20 mouse cellular contexts compared by ENCODE assay signal in genomic region chr16:78937755-78938154, GRCm38 (mm10). TPM values are rescaled to one million over a fixed set of nuclear protein-coding genes. Genes with fewer than 3 reads are reported as not detected.
A peak's percentile ranks its signal among the peaks of the same experiment; 100 is the strongest.
DNase-seq lines count a peak whose midpoint lies in the region; ATAC-seq lines count a peak whose summit lies in the region.
"Had no signal": no experiment of that assay in that cellular context is flagged by ENCODE, and none has a peak within 500 bp of the region (broad histone marks: within the 10 kb centered on the region; RNA-seq: fewer than 3 reads in every experiment).

No protein-coding gene starts in this region.

- H3K36me3 ChIP-seq in heart, embryonic 11.5 days (ENCODE audit: control insufficient read depth, insufficient read depth, low read length) = no peaks in the 10 kb centered on the region
- H3K36me3 ChIP-seq: embryonic facial prominence, embryonic 15.5 days; forebrain, embryonic 10.5 days; heart, embryonic 12.5 days; hindbrain, embryonic 15.5 days had no signal

- no peak overlapping the region for H3K27ac ChIP-seq in heart, embryonic 11.5 days (ENCODE audit: low read depth, low read length)
- H3K27ac ChIP-seq: embryonic facial prominence, embryonic 15.5 days; forebrain, embryonic 10.5 days; hindbrain, embryonic 15.5 days had no signal

- H3K9me3 ChIP-seq in heart, embryonic 11.5 days (replicated peaks; ENCODE audit: control insufficient read depth, low read length) = 0 out of 2 replicates have a peak, but pooled peaks cover 3% of the 10 kb centered on the region
- H3K9me3 ChIP-seq: embryonic facial prominence, embryonic 15.5 days; forebrain, embryonic 10.5 days; heart, embryonic 12.5 days had no signal

- no peak overlapping the region for H3K4me3 ChIP-seq in heart, embryonic 11.5 days (ENCODE audit: low read depth, low read length)
- H3K4me3 ChIP-seq: embryonic facial prominence, embryonic 15.5 days; erythroblast, embryonic 14.5 days; forebrain, embryonic 10.5 days; heart, embryonic 12.5 days; hindbrain, embryonic 15.5 days had no signal

- intact Hi-C loops in heart, postnatal 14 days (cut with DNase I) = no loop called here
- intact Hi-C loops in gastrocnemius, postnatal 14 days (cut with DNase I; ENCODE audit: low total_unique reads) = no loop called here

- ATAC-seq in heart, embryonic 11.5 days (replicated peaks; ENCODE audit: insufficient number of reproducible peaks, low FRiP score, low TSS enrichment) = no peak
- ATAC-seq: forebrain, embryonic 14.5 days; intestine, embryonic 16.5 days had no signal

- WGBS in heart, embryonic 11.5 days (ENCODE audit: insufficient replicate concordance) = 61% methylated on average over 8 of the region's 8 CpGs

- DNase-seq in heart, adult 11 months = peak; percentile 88
- DNase-seq in heart, postnatal 4 days = no peak
- peak; percentile 4 to 23 for DNase-seq in heart, postnatal 14 days
- peak; percentile 18 for DNase-seq in gastrocnemius, postnatal 14 days
- peak; percentile 8 for DNase-seq in gastrocnemius, postnatal 25 days
- no peak for DNase-seq in left cerebral cortex, adult 8-10 months (ENCODE audit: low spot score in 2 of 2)
- DNase-seq: adrenal gland, adult 2 months; adrenal gland, postnatal 25 days; cerebellum, adult 18-20 months; cerebellum, adult 9-11 months; cerebellum, postnatal 36 days; kidney, adult 2 months had no signal

- no peaks in the 10 kb centered on the region for H3K27me3 ChIP-seq in heart, embryonic 11.5 days (ENCODE audit: control insufficient read depth, insufficient read depth, low read length)
- H3K27me3 ChIP-seq: embryonic facial prominence, embryonic 15.5 days; heart, embryonic 12.5 days; hindbrain, embryonic 15.5 days had no signal

- no peak overlapping the region for H3K9ac ChIP-seq in heart, embryonic 11.5 days (ENCODE audit: low read depth, low read length)
- H3K9ac ChIP-seq: embryonic facial prominence, embryonic 15.5 days; heart, embryonic 12.5 days; hindbrain, embryonic 15.5 days had no signal

- no peaks in the 10 kb centered on the region for H3K4me1 ChIP-seq in heart, embryonic 11.5 days (ENCODE audit: control insufficient read depth, insufficient read depth, low read length)
- H3K4me1 ChIP-seq: embryonic facial prominence, embryonic 15.5 days; forebrain, embryonic 10.5 days; heart, embryonic 12.5 days; hindbrain, embryonic 15.5 days had no signal

- H3K4me2 ChIP-seq in heart, embryonic 11.5 days = no peak overlapping the region
- H3K4me2 ChIP-seq: embryonic facial prominence, embryonic 15.5 days; heart, embryonic 12.5 days; hindbrain, embryonic 15.5 days had no signal

RNA-seq across cellular contexts. Expression of gene Chodl, which starts 7.0 kb away (rescaled TPM):
- under 1 TPM in 1 of 2 experiments, not detected in 1; 0.11 TPM for total RNA-seq in heart, postnatal 4 days (2021)
- under 1 TPM in 1 of 2 experiments, not detected in 1; 0.15 TPM for total RNA-seq in heart, postnatal 14 days (2021)
- polyA plus RNA-seq in heart, embryonic 11.5 days (2014; fragmentation: Nextera tagmentation; extraction: Ambion mirVana) = 0.25 and 0.52 TPM in 2 replicates
- 10 to 100 TPM; 16.7 to 23.1 TPM for total RNA-seq in gastrocnemius, postnatal 14 days (2021)
- 10 to 100 TPM in 1 of 2 experiments, 1 to 10 TPM in 1; 6.2 to 11.7 TPM for total RNA-seq in gastrocnemius, postnatal 25 days (2021)
- 1 to 10 TPM; 1.3 to 2.2 (median 1.3) TPM for total RNA-seq in left cerebral cortex, adult 8-10 months (2022)
- polyA plus RNA-seq: erythroblast, embryonic 14.5 days; heart, embryonic 12.5 days had no signal

Comparison
In these comparisons a context has a peak if more than half of its experiments do, and no peak if none do; other contexts are left out.
1. DNase-seq: peak in heart, adult 11 months (single experiment), heart, postnatal 14 days (2 of 2), gastrocnemius, postnatal 14 days (single experiment) and gastrocnemius, postnatal 25 days (single experiment); none in heart, postnatal 4 days (single experiment) and left cerebral cortex, adult 8-10 months (0 of 2).